Mouse (Mus musculus) left cerebral cortex, postnatal 14 days (tissue): ENCODE measurements around the gene 1700001K19Rik. TPM values are rescaled to one million over a fixed set of nuclear protein-coding genes. Genes with fewer than 3 reads are reported as not detected.
A peak's percentile ranks its signal among the peaks of the same experiment; 100 is the strongest.
"Not testable (repeated sequence)": the region's sequence is repeated elsewhere in the genome, so short reads cannot be mapped to it uniquely, and the experiment has no call there.

Experiments used
- DNase-seq, 2 experiments: peaks; one replicate each; pipeline ENCODE4 v3.0.0; 2021 to 2022; ENCODE audit warnings: low spot score in 2 of 2, mixed read lengths in 1 of 2
- intact Hi-C: fragments of 180-260 bp; cut with DNase I; formaldehyde crosslinking; loops from one replicate; pipeline ENCODE4 v1.15.1; 2025
- total RNA-seq, 2 experiments: library from RNA; stranded (reverse); gene quantifications; 2 replicates each; pipeline ENCODE4 v1.2.3; 2021

The 1700001K19Rik gene
- total RNA-seq, 2 experiments from 2014 or later = not detected

DNA sequence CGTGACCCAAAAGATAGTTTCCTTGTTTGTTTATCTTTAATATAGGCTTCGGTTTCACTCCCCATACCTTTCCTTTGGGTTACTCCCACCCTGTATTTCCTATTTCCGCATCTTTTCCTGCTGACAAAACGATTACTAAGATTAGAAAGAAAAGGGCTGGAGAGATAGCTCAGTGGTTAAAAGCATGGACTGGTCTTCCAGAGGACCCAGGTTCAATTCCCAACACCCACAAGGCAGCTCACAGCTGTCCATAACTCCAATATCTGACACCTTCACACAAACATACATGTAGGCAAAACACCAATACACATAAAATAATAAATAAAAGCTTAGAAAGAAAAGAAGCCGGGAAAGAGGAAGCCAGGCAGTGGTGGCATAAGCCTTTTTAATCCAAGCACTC lies 15.0 kb upstream of the 1700001K19Rik start:
- intact Hi-C loops = loop anchor here (5.0 kb wide), 1 partner anchor 95 kb away; the partner anchor contains the start of gene Dync1h1
- DNase-seq = no peak

DNA sequence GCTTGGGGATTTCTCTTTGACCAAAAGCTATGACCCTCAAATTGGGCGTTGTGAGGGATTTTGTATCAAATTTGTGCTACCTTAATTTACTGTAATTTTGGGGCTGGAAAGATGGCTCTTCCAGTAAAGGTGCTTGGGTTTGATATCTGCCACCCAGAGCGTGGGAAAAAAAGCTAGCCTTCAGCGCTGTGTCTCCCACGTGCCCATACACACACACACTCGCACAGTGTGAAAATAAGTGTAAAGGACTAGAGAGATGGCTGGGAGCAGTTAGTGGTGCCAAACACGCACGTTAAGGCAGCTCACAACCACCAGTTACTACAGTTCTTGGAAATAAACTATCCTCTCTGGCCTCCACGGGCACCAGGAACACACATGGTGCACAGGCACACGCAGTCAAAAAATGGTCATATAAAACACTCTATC lies 14.6 kb upstream of the 1700001K19Rik start:
- intact Hi-C loops = loop anchor here (5.0 kb wide), 1 partner anchor 95 kb away; the partner anchor contains the start of gene Dync1h1
- DNase-seq = no peak

DNA sequence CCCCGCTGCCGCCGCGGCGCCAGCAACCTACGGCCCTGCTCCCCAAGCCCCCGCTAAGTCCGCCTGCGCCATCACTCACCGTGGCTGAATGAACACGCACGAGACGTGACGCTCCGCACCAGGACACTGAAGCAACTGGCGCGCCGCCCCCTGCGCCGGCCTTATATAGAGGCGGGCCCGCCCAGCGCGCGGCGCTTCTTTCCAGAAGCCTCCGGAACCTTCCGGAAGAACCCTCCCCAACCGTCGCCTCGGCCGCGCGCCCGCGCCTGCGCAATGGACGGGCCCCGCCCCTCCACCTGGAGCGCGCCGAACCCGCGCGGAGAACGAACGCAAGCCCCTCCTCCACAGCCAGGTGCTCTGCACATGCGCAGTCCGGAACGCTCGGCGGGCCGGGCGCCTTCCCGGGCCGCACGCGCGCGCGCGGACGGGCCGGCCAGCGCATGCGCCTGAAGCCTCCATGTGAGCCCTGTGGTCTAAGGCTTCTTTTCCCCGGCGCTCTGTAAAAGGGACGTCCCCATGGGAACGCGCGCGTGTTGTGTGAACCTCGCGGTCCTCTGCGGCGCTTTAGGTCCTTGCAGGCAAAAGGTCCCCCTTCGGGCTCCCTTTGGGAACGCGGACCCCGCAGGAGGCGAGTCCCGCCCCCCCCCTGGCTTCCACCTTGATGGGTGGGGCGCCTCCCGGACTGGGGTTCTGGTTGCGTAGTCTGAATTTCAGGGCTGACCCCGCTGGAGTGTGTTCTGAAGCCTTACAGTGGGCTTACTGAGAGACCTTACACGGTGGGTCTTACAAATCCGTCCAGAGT lies 14.0 kb upstream of the 1700001K19Rik start:
- intact Hi-C loops = loop anchor here (5.0 kb wide), 1 partner anchor 94 kb away; the partner anchor contains the start of gene Dync1h1
- DNase-seq = peak; percentile 97 to 98

DNA sequence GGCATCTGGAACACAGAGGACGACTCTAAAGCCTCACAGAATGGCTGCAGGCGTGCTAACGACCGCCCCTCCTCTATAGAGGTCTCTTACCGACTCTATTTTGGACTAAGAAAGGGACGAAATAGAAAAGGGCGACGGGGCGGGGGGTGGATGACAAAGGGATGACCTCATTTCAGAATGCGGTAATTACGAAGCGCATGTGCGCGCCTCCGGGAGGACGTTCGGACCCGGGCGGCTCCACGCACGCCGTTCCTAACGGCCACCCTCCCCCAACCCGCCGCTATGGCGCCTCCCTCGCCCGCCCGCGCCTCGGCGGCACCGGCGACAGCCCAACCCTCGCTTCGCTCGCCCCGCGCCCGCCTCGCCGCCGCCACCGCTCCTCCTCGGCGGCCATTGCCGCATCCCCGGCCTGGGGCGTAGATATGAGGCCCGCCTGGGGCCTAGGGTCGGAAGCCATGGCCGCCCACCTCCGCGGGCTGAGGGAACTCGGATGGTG lies 13.3 kb upstream of the 1700001K19Rik start:
- peak; percentile 66 to 71 for DNase-seq
- intact Hi-C loops = loop anchor here (2.0 to 5.0 kb wide), 2 partner anchors 93 to 149 kb away; partner anchors contain the start of gene Dync1h1

DNA sequence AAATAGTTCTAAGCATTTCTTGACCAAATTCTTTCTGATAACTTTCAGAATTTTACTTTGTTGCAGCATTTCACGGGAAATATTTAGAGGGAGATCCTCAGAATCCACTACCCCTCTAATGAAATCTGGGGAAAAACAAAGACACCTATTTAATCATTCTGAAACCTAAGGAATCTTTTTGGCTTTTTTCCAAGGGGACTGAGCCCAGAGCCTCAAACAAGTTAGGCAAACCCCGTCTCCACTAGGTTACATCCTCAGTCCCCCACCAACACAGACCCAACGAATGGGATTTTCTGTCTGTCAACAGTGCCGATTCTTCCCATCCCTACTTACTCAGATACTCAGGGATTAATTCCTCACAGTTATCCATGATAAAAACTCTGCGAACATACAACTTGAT lies 11.0 kb upstream of the 1700001K19Rik start:
- DNase-seq, intact Hi-C loops: not testable (repeated sequence)

DNA sequence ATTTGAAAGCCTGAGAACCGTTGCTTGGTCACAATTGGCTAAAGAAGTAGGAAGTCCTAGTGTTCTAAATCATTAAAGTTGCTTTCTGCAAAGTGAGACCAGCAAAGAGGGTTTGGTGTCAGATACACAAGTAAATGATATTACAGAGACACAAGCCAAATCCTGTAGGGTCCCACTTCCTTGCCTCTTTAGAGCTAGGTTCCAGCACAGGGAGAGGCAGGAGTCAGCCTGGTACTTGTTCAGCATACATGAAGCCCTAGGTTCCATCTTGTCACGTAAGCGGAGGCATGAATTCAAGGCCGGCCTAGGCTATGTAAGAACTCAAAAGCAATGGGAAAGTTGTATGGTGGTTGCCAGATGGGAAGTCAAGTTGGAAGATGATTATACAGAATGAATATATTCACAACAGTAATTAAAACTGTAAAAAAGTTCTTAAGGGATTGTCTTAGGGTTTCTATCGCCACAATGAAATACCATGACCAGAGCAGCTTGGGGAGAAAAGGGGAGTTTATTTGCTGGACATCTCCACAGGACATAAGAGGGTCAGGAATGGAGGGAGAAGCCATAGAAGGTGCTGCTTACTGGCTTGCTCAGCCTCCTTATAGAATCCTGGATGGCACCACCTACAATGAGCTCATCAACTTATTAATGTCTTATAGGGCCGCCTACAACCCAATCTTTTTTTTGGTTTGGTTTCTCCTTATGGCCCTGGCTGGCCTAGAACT lies 7.7 kb upstream of the 1700001K19Rik start:
- intact Hi-C loops = no loop called here
- no peak for DNase-seq

DNA sequence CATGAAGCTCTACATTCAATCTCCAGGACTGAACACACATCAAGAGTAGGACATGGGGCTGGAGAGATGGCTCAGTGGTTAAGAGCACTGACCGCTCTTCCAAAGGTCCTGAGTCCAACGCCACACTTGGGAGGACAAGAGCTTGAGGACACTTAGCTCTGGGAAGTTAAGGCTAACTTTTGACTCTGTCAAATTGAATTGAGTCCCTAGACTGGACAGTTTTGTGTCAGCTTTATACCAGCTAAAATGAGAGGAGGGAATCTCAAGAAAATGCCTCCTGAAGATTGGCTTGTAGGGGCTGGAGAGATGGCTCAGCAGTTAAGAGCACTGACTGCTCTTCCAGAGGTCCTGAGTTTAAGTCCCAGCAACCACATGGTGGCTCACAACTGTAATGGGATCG lies 6.5 kb upstream of the 1700001K19Rik start:
- DNase-seq, intact Hi-C loops: not testable (repeated sequence)

DNA sequence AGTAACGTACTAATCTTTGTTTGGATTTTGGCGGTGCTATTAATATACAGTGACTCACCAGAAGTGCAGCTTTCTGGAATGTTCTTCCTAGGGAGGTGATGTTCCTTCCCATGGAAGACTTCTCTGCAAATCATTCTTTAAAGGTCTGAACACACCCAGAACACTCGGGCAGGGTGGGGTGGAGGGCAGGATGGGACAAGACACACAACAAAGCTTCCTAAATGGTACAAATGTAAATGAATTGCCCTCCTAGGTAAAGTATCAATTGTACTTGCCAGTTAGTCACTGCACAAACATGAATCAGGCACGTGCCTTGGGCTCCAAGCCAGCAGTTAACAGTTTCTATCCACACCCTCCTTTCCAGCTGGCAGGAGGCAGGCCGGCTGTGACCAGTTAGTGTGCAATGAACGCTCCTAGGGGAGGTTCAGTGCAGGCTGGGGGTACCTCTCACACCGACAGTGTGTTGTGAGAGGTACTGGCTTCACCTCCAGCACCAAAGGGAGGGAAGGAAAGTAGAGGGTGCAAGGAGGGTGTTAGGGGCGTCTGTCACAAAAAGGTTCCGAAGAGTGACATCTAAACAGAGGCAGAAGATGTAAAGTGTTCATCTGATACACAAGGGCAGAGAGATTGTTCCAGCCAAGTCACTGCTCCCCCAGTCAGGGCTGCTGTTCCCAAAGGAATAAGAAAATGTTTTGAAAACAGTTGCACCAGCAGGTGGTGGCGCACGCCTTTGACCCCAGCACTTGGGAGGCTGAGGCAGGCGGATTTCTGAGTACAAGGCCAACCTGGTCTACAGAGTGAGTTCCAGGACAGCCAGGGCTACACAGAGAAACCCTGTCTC lies 5.7 kb upstream of the 1700001K19Rik start:
- peak; percentile 69 to 86 for DNase-seq
- intact Hi-C loops = no loop called here

DNA sequence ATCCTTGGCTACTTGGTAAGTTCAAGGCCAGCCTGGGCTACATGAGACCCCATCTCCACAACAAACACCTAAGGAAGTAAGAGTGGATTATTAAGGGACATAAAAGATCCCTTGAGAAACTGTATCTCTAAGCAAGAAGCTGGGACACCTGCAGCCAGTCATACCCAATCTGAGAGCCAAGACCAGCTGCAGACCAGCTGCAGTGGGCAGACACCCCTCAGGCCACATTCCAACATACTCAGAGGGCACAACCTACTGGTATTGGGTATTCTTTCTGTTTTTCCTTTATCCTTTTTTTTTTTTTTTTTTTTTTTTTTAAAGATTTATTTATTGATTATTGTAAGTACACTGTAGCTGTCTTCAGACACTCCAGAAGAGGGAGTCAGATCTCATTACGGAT lies 1.2 kb upstream of the 1700001K19Rik start:
- intact Hi-C loops = no loop called here
- no peak for DNase-seq

DNA sequence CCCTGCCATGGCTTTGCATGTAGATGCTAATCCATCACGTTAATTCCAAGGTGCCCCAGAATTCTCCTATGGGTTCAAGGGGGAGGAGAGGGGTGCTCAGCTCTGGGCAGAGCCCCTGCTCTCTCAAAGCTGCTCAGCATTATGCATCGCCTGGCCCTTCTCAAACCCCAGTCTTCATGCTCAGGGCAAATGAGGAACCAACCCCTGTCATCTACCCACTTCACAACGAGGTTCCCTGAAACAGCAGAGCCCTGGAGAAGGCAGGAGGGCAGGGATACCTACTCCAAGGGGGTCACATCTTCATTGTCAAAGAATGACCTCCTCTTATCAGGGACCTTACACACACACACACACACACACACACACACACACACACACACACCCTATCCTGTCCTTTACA lies 541 bp downstream of the 1700001K19Rik start:
- intact Hi-C loops = no loop called here
- no peak for DNase-seq

DNA sequence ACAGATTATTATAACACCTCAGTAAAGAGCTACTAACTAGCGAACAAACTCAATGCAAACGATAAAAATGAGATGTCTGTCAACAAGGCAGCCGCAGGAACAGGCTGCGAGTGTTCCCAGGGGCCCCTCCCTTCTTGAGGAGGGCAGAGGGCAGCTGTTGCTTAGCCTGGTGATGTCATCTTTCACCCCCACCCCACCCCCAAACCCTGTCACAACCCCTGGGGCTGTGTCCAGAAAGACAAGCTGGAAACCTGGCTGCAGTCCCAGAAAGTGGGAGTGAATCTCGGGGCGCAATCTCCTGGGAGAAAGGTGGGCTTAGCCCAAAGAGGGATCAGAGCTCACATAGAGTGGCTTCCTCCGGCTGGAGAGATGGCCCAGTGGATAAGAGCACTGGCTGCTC lies 1.2 kb downstream of the 1700001K19Rik start:
- intact Hi-C loops = no loop called here
- no peak for DNase-seq

DNA sequence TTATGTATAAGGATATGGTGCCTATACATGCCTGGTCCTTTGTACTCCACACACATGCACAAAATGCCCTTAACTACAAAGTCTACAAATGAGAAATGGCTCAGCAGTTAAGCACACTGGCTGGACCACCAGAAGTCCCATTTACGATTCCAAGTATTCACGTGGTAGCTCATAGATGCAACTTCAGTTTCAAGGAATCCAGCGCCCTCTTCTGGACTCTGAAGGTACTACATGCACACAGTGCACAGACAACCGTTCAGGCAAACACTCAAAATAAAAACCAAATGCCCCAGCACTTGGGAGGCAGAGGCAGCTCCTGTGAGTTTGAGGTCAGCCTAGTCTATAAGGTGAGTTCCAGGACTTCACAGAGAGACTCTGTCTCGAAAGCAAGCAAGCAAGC lies 8.2 kb downstream of the 1700001K19Rik start:
- intact Hi-C loops = no loop called here
- DNase-seq = peak in 1 of 2 experiments; percentile 55

DNA sequence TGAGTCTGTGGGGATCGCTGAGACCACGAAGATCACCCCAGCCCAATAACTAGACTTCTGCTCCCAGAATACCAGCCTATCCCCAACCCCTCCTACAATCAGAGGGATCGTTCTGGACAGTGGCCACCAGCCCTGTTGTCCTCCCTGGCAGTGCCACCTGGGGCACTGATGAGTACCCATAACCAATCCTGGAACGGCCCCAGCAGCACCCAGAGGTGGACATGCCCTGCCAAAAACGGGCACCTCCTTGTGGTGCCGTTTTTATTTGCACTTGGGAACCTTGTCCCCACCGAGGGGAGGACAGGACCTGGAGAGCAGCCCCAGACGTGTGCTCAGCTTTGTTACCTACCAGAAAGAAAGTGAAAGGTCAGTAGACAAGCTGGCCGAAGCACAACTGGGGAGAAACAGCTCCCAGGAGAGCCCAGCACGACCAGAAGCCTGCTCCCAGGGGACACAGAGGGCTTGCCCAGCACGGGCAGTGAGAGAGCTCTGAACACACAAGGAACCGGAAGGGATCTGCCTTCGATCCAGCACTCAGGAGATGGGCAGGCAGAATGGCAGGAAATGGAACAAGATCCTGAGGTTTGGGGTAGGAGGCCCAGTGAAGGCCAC lies 14.8 kb downstream of the 1700001K19Rik start:
- intact Hi-C loops = loop anchor here (5.0 kb wide), 2 partner anchors 35 to 175 kb away; partner anchors contain the start of gene Mok
- peak in 1 of 2 experiments; percentile 44 for DNase-seq

DNA sequence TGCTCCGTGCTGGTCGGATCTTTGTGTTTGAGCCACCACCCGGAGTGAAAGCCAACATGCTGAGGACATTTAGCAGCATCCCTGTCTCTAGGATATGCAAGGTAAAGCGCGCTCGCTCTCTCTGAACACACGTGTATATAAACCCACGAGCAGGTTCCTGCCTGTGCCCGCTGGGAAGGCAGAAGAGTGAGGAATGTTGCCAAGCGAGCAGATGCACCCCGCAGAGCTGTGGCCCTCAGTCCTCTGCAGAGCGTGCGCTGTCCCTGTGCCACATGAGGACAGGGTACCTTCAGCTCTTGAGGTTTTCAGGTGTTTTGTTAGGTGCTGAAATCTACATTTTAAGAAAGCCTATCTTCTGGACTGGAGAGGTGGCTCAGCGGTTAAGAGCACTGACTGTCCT lies 20.7 kb downstream of the 1700001K19Rik start:
- intact Hi-C loops = no loop called here
- no peak for DNase-seq

DNA sequence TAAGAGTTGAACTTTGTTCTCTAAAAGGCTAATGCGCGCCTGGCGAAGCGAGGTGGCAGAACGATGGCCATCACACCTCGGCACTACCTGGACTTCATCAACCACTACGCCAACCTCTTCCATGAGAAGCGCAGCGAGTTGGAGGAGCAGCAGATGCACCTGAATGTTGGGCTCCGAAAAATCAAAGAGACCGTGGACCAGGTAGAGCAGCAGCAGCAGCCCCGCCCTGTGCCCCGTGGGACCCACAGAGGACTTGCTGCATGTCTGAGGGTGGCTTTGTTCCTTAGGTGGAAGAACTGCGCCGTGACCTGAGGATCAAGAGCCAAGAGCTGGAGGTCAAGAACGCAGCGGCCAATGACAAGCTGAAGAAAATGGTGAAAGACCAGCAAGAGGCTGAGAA lies 31.0 kb downstream of the 1700001K19Rik start:
- no peak for DNase-seq
- intact Hi-C loops = no loop called here

DNA sequence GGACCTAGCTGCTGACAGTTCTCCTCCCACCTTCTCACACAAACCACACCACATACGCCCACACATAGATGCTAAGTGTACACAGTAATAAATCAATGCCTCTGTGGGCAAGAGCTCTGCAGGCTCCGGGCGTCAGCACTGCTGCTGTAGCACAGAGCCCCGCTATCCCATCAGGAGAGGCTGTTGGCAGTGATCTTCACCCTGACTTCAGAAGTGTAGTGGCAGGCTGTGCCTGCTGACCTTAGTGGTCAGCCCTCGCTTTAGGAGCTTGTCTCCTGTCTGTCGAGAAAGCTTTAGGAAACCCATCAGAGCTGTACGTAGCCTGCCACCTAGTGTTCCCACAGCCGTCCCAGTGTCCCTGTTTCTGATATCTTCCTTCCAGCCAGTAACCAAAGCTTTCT lies 32.2 kb downstream of the 1700001K19Rik start:
- intact Hi-C loops = no loop called here
- peak in 1 of 2 experiments; percentile 25 for DNase-seq

DNA sequence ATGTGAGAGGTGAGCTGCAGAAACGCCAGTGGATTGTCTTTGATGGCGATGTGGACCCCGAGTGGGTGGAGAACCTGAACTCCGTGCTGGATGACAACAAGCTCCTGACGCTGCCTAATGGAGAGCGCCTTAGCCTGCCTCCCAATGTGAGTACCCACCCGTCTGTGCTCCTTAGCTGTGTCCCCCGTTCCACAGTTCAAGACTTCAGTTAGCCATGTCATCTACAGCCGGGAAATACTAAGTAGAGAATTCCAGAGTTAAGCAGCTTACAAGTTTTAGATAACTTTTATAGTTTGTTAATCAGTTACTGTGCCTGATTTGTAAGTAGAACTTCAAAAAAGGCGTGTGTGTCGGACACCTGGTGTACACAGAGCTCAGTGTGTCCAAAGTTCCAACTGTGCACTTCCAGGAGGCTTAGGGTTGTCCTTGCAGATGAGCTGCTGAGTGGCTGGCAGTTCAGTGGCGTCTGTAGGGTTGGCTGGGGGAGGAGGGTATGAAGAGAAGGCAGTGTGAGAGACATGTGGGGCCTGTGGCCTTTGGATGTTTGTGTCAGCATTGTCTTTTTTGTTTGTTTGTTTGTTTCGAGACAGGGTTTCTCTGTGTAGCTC lies 44.8 kb downstream of the 1700001K19Rik start:
- no peak for DNase-seq
- intact Hi-C loops = no loop called here

DNA sequence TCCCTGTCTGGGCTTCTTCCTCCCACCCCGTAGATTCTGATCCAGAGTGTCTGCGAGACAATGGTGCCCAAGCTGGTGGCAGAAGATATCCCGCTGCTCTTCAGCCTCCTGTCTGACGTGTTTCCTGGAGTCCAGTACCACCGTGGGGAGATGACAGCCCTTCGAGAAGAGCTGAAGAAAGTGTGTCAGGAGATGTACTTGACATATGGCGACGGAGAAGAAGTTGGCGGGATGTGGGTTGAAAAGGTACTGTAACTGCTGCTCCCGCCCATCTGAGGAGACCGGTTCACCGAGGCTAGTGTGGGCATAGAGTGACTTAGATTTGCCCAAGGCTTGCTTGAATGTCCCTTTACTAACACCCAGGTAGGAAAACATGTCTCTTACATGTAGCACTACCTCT lies 46.1 kb downstream of the 1700001K19Rik start:
- DNase-seq = peak in 1 of 2 experiments; percentile 15
- intact Hi-C loops = no loop called here
